Mouse (Mus musculus): ENCODE measurements around the gene Cpne2. TPM values are rescaled to one million over a fixed set of nuclear protein-coding genes. Genes with fewer than 3 reads are reported as not detected.

Cpne2 gene
- polyA plus RNA-seq, 1 experiment from 2014 or later, result 2.4 TPM

DNA sequence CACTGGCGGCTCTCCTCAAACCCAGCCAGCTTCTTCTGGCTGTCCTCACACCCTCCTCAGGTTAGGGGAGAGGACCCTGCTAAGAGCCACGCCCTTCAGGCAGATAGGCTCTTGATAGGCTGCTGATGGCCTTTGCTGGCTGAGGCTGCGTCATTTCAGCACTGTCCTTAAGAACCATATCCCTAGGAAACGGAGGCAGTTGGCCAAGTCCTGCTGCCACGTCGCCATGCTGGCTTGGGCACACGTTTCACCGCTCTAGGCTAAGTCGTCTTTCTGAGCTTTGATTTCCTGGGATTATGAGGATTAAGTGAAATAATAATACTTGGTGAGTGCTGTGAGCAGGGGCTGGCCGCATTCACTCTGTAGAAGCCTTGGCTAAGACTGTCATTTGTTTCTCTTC lies 14.5 kb upstream of the Cpne2 start:
- H3K4me2 ChIP-seq, result no peak overlapping the region
- no peaks in the 10 kb centered on the region for H3K9me3 ChIP-seq (replicated peaks)
- H3K4me3 ChIP-seq (replicated peaks), result no peak overlapping the region
- no peak overlapping the region for H3K9ac ChIP-seq
- H3K36me3 ChIP-seq (replicated peaks), result no peaks in the 10 kb centered on the region
- H3K27ac ChIP-seq (replicated peaks), result no peak overlapping the region
- no peak for ATAC-seq (ENCODE audit: insufficient read depth)
- peaks cover 24% of the 10 kb centered on the region for H3K27me3 ChIP-seq
- H3K4me1 ChIP-seq (replicated peaks), result peaks cover 8% of the 10 kb centered on the region
- WGBS (ENCODE audit: insufficient replicate concordance), result 62% methylated on average over 10 of the region's 10 CpGs

DNA sequence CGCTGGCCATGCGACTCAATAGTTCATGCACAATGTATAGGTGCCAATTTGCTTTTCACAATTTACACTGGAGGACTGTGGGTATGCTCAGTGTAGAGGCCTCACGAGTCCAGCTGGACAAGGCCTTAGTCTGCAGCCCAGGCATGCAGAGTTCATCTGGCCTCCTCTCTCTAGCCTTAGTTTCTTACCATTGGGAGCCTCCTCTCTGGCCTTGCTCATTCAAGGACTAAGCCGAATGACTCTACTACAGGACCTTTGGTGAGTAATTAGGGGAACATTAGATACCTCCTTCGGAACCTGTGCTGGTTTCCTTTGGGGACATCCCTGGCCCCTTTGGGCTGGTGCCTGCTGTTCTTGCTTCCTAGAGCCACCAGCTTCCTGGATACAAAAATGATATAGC lies 13.8 kb upstream of the Cpne2 start:
- Histone ChIP-seq H3K4me2 (no peak overlapping the region), H3K9ac (no peak overlapping the region), H3K4me3 (replicated peaks) (no peak overlapping the region), H3K4me1 (replicated peaks) (peaks cover 8% of the 10 kb centered on the region), H3K27me3 (peaks cover 24% of the 10 kb centered on the region), H3K27ac (replicated peaks) (no peak overlapping the region), H3K36me3 (replicated peaks) (no peaks in the 10 kb centered on the region), H3K9me3 (replicated peaks) (no peaks in the 10 kb centered on the region)
- no peak for ATAC-seq (ENCODE audit: insufficient read depth)
- 63% methylated on average over 5 of the region's 5 CpGs for whole genome bisulfite sequencing (ENCODE audit: insufficient replicate concordance)

DNA sequence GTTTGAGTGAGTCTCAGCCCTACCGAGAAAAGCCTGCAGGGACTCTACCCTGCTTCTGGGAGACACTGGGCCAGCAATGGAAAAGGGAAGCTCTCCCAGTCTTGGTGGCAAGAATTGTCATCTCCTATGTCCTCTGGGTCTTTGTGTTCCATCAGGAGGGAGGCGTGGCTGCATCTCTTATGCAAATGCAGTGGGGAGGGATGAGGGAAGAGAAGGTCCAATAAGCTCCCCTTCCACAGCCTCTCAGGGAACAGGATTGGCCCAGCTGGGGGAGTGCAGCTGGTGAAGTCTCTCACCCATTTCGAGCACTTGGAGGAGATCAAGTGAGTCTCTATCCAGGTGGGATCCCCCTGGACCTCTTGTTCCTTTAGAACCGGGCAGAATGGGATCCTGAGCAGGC lies 11.3 kb upstream of the Cpne2 start:
- peaks cover 15% of the 10 kb centered on the region for H3K27me3 ChIP-seq
- H3K4me1 ChIP-seq (replicated peaks), result no peaks in the 10 kb centered on the region
- H3K9me3 ChIP-seq (replicated peaks), result no peaks in the 10 kb centered on the region
- H3K9ac ChIP-seq, result no peak overlapping the region
- no peak overlapping the region for H3K4me2 ChIP-seq
- no peak overlapping the region for H3K27ac ChIP-seq (replicated peaks)
- 39% methylated on average over 4 of the region's 4 CpGs for WGBS (ENCODE audit: insufficient replicate concordance)
- no peak overlapping the region for H3K4me3 ChIP-seq (replicated peaks)
- H3K36me3 ChIP-seq (replicated peaks), result no peaks in the 10 kb centered on the region
- ATAC-seq (ENCODE audit: insufficient read depth), result no peak

DNA sequence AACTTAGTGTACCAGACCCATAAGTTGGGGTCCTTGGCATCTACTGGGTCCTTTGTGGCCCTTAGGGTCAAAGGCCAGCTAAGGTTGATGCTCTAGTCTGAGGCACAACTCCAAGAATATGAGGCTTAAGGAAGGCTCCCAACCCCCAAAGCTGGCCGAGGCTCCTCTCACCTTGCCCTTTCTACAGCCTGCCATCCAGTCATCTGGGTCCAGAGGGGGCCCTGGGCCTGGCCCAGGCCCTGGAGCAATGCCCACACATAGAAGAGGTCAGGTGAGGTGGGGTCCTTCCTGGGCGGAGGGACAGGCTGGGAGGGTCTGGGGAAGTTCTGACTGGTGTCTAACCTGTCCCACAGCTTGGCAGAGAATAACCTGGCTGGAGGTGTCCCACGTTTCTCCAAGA lies 10.3 kb upstream of the Cpne2 start:
- H3K4me1 ChIP-seq (replicated peaks), result no peaks in the 10 kb centered on the region
- ATAC-seq (ENCODE audit: insufficient read depth), result no peak

DNA sequence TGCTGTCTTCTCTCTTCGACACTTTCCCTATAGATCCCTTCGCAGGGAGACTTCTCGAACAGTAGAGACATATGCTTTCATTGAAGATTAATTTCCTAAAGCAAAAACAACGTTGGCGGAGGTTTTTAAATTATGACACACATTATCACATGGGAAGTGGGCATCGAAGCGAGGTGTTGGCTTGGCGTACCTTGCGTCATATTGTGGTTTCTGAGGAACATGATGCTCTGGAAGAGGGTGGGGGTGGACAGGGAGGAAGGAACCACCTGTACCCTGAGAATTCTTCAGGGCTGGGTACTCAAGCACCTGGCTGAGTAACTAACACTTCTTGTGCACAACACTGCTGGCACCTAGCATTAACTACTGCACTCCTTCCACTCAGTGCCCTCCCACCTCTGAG lies 8.2 kb upstream of the Cpne2 start:
- no peaks in the 10 kb centered on the region for H3K9me3 ChIP-seq (replicated peaks)
- peaks cover 13% of the 10 kb centered on the region for H3K27me3 ChIP-seq
- ATAC-seq (ENCODE audit: insufficient read depth), result no peak
- H3K27ac ChIP-seq (replicated peaks), result no peak overlapping the region
- H3K4me1 ChIP-seq (replicated peaks), result no peaks in the 10 kb centered on the region
- H3K4me2 ChIP-seq, result no peak overlapping the region
- H3K4me3 ChIP-seq (replicated peaks), result no peak overlapping the region
- WGBS (ENCODE audit: insufficient replicate concordance), result 51% methylated on average over 9 of the region's 9 CpGs
- no peaks in the 10 kb centered on the region for H3K36me3 ChIP-seq (replicated peaks)
- no peak overlapping the region for H3K9ac ChIP-seq

More for the DNA sequence above, 10.3 kb upstream of the Cpne2 start:
- Histone ChIP-seq H3K4me2 (no peak overlapping the region), H3K9ac (no peak overlapping the region), H3K27ac (replicated peaks) (no peak overlapping the region), H3K9me3 (replicated peaks) (no peaks in the 10 kb centered on the region), H3K4me3 (replicated peaks) (no peak overlapping the region), H3K36me3 (replicated peaks) (no peaks in the 10 kb centered on the region), H3K27me3 (peaks cover 16% of the 10 kb centered on the region)
- 53% methylated on average over 3 of the region's 3 CpGs for WGBS (ENCODE audit: insufficient replicate concordance)

DNA sequence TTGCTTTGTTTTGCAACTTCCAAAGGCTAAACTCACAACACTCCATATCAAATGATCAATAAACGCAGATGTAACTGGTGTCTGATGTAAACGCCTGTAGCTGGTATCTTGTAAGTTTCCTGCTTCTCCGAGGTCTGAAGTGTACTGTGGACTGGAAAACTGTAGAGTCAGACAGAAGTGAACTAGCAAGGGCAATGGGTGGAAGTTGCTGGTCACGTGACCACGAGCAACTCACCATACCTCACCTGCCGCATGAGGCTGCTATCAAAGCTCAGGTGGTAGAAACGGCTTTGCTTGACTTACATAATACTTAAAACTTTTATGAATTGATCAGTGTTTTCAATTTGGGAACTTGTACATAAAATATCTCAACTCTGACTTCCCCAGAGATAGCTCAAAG lies 5.6 kb upstream of the Cpne2 start:
- Histone ChIP-seq H3K36me3 (replicated peaks) (no peaks in the 10 kb centered on the region), H3K27ac (replicated peaks) (no peak overlapping the region), H3K9me3 (replicated peaks) (no peaks in the 10 kb centered on the region), H3K9ac (no peak overlapping the region), H3K27me3 (peaks cover 40% of the 10 kb centered on the region), H3K4me3 (replicated peaks) (no peak overlapping the region), H3K4me1 (replicated peaks) (no peaks in the 10 kb centered on the region), H3K4me2 (no peak overlapping the region)
- ATAC-seq (ENCODE audit: insufficient read depth), result no peak
- WGBS (ENCODE audit: insufficient replicate concordance), result 62% methylated on average over 7 of the region's 7 CpGs

DNA sequence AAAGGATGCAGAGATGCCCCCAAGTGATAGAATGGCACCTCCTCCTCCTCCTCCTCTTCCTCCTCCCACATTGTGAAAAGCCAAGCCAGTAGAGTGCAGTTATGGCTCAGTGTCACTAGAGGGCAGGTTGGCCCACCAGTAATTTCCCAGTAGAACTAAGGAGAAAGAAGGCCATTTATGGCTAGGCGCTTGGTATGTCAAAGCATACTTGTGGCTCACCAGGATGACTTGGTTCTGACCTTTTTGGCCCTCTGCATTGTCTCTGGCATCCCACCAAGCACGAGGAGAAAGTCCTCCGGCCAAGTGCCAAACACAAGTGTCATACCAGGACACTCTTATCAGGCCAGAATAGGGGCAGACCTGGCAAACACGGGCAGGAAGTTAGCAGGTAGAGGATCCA lies 4.5 kb upstream of the Cpne2 start:
- H3K9me3 ChIP-seq (replicated peaks), result no peaks in the 10 kb centered on the region
- 30% methylated on average over 4 of the region's 4 CpGs for WGBS (ENCODE audit: insufficient replicate concordance)
- no peak overlapping the region for H3K27ac ChIP-seq (replicated peaks)
- H3K9ac ChIP-seq, result no peak overlapping the region
- H3K4me3 ChIP-seq (replicated peaks), result no peak overlapping the region
- no peak overlapping the region for H3K4me2 ChIP-seq
- H3K27me3 ChIP-seq, result peaks cover 50% of the 10 kb centered on the region
- H3K36me3 ChIP-seq (replicated peaks), result no peaks in the 10 kb centered on the region
- ATAC-seq (ENCODE audit: insufficient read depth), result no peak
- H3K4me1 ChIP-seq (replicated peaks), result 0 out of 2 replicates have a peak, but pooled peaks cover 3% of the 10 kb centered on the region

DNA sequence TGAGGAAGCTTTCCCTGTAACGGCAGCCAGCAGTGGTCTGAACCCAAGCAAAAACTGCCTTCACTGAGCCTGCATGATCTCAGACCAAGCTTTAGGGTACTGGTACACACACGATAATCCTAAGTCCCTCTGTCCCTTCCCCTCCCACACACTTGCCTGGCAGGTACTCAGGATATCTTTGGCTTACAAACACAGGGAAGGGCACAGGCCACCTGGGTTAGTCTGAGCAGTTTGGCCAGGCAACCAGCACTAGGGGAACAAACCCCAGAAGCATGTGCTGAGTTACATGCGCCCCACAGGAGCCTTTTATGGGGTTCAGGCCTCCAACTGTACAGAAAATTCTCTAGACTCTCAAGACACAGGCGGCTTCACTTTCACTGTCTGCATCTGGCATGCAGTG lies 2.9 kb upstream of the Cpne2 start:
- ATAC-seq (ENCODE audit: insufficient read depth), result no peak
- H3K4me3 ChIP-seq (replicated peaks), result no peak overlapping the region
- H3K9me3 ChIP-seq (replicated peaks), result no peaks in the 10 kb centered on the region
- no peak overlapping the region for H3K27ac ChIP-seq (replicated peaks)
- no peaks in the 10 kb centered on the region for H3K36me3 ChIP-seq (replicated peaks)
- WGBS (ENCODE audit: insufficient replicate concordance), result 46% methylated on average over 4 of the region's 4 CpGs
- no peak overlapping the region for H3K9ac ChIP-seq
- H3K4me1 ChIP-seq (replicated peaks), result 0 out of 2 replicates have a peak, but pooled peaks cover 3% of the 10 kb centered on the region
- no peak overlapping the region for H3K4me2 ChIP-seq
- H3K27me3 ChIP-seq, result peaks cover 67% of the 10 kb centered on the region

DNA sequence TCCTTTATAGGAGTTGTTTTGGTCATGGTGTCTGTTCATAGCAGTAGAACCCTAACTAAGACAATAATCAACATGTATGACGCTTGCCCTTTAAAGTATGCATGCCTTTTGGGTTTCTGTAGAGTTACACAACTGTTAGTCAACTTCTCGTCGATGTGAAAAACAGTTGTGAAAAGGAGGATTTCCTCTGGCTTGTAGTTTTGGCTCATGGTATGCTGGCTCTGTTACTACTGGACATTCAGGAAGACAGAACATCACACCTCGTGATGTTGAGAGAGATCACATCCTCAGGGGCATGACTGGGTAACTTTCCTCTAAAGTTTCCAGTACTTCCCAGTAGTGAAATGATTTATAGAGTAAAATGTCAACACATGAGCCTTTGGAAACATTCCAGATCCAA lies 2.1 kb upstream of the Cpne2 start:
- no peak for ATAC-seq (ENCODE audit: insufficient read depth)

DNA sequence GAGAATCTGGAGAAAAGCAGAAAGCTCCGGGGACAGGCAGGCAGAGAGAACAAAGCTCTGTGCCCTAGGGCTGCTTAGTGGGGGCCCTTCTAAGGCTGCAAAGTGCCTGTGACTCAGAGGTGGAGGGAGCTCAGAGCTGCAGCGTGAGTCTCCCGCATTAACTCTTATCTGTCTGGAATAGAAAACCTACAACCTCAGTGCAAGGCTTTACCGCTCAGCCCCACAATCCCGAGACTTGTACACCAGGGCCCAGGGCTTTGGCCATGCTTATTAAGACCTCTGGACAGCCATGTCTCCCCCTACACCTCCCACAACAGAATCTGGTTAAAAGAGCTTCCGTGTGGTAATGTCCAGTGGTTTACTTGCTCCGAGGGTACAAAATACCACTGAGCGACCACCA lies 790 bp upstream of the Cpne2 start:
- Histone ChIP-seq H3K9me3 (replicated peaks) (no peaks in the 10 kb centered on the region), H3K4me2 (peak overlapping the region; percentile 72), H3K36me3 (replicated peaks) (no peaks in the 10 kb centered on the region), H3K27ac (replicated peaks) (no peak overlapping the region), H3K4me3 (replicated peaks) (no peak overlapping the region), H3K9ac (no peak overlapping the region), H3K4me1 (replicated peaks) (0 out of 2 replicates have a peak, but pooled peaks cover 3% of the 10 kb centered on the region), H3K27me3 (peaks cover 76% of the 10 kb centered on the region)
- WGBS (ENCODE audit: insufficient replicate concordance), result 7% methylated on average over 8 of the region's 8 CpGs
- no peak for ATAC-seq (ENCODE audit: insufficient read depth)

More for the DNA sequence above, 2.1 kb upstream of the Cpne2 start:
- no peak overlapping the region for H3K27ac ChIP-seq (replicated peaks)
- H3K9me3 ChIP-seq (replicated peaks), result no peaks in the 10 kb centered on the region
- no peak overlapping the region for H3K4me3 ChIP-seq (replicated peaks)
- peaks cover 74% of the 10 kb centered on the region for H3K27me3 ChIP-seq
- H3K4me1 ChIP-seq (replicated peaks), result 0 out of 2 replicates have a peak, but pooled peaks cover 3% of the 10 kb centered on the region
- H3K9ac ChIP-seq, result no peak overlapping the region
- no peak overlapping the region for H3K4me2 ChIP-seq
- 57% methylated on average over 4 of the region's 4 CpGs for WGBS (ENCODE audit: insufficient replicate concordance)
- no peaks in the 10 kb centered on the region for H3K36me3 ChIP-seq (replicated peaks)

DNA sequence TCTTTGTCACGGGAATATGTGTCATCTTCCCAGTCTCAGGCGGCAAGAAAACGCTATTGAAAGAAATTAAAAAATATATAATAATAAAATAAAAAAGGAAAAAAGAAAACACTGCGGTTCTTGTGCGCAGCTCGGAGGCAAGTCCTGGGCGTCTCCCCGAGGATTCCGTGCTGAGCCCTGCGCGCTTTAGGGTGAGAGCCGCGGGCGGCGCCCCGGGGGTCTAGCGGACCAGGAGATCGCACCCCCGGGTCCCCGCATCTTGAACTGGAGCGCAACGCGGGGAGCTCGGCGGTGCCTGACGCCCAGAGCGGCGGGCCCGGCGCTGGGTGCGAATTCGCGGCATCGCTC lies 291 bp upstream of the Cpne2 start:
- no peak for ATAC-seq (ENCODE audit: insufficient read depth)
- peak overlapping the region; percentile 72 for H3K4me2 ChIP-seq
- peaks cover 79% of the 10 kb centered on the region for H3K27me3 ChIP-seq

DNA sequence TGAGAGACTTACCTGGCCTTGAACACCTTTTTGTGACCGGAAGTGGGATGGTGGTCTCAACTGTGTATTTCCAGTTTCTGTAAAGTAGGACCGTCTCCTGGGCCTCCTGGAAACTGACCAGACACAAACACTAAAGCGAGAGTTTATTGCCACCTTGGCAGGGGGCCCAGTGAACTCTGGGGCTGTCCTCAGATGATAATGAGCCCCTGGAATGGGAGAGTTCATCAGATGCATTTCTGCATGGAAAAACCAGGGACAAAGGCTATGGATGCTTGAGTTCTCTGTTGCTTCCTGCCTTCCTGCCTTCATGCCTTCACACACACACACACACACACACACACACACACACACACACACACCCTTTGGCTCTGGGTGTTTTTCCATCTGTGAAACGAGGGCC lies 1.8 kb downstream of the Cpne2 start:
- Histone ChIP-seq H3K36me3 (replicated peaks) (no peaks in the 10 kb centered on the region), H3K9me3 (replicated peaks) (no peaks in the 10 kb centered on the region), H3K4me2 (no peak overlapping the region), H3K27ac (replicated peaks) (no peak overlapping the region), H3K27me3 (peaks cover 78% of the 10 kb centered on the region), H3K4me3 (replicated peaks) (no peak overlapping the region), H3K4me1 (replicated peaks) (0 out of 2 replicates have a peak, but pooled peaks cover 3% of the 10 kb centered on the region), H3K9ac (no peak overlapping the region)
- 47% methylated on average over 4 of the region's 4 CpGs for WGBS (ENCODE audit: insufficient replicate concordance)
- ATAC-seq (ENCODE audit: insufficient read depth), result no peak

More for the DNA sequence above, 291 bp upstream of the Cpne2 start:
- no peak overlapping the region for H3K9ac ChIP-seq
- WGBS (ENCODE audit: insufficient replicate concordance), result under 1% methylated on average over 34 of the region's 34 CpGs
- H3K4me3 ChIP-seq (replicated peaks), result peak overlapping the region; percentile 57
- H3K4me1 ChIP-seq (replicated peaks), result 0 out of 2 replicates have a peak, but pooled peaks cover 3% of the 10 kb centered on the region
- H3K9me3 ChIP-seq (replicated peaks), result no peaks in the 10 kb centered on the region
- H3K36me3 ChIP-seq (replicated peaks), result no peaks in the 10 kb centered on the region
- H3K27ac ChIP-seq (replicated peaks), result no peak overlapping the region

Data from liver, embryonic 15.5 days (tissue).